Mouse (Mus musculus): ENCODE results near the gene Tcf7l2.

DNA sequence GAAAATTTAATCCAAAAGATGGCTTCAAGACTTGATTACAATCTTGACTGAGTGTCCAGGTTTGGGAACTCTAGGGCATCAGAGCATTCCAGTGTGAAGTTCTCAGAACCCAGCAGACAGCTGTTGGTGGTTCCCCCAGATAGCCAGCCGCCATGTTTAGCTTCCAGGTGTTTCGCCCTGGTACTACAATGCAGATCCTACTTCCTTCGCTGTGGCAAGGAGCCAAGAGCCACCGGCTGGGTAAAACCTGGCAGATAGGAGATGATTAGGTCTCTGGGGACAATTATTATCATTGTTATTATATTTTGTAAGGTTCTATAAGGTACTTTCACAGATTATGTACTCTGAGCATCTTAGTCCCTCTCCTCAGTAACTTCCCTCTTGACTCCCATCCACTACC is 198.1 kb downstream of the Tcf7l2 start:
- TF ChIP-seq CTCF (IDR thresholded peaks at IDR 0.05; ENCODE audit: control insufficient read depth, insufficient read depth, low read length) (no peak), POLR2A (IDR thresholded peaks at IDR 0.05; ENCODE audit: borderline replicate concordance, control insufficient read depth, low read depth, low read length) (no peak)

Data from bone marrow, adult 2 months (tissue).